Mouse (Mus musculus) spleen, adult 2 months (tissue): ENCODE results near the gene C87436. TPM values are rescaled to one million over a fixed set of nuclear protein-coding genes. Genes with fewer than 3 reads are reported as not detected.

Source experiments
- DNase-seq, 2 experiments: peaks; one replicate each; pipeline versions ENCODE4 v3.0.0 to v3.0.0-alpha.2; 2012 to 2021; ENCODE audit warnings: low spot score in 2 of 2, low read depth in 1 of 2
- H3K27ac ChIP-seq: fragments of 200-500 bp; 2 replicates; pipeline ENCODE4 v1.5.1; 2012; ENCODE audit warnings: low read length, inconsistent platforms; ENCODE audit not compliant: insufficient read depth
- H3K27me3 ChIP-seq: fragments of 200-500 bp; 2 replicates; pipeline ENCODE4 v1.6.1; 2012; ENCODE audit warnings: mild to moderate bottlenecking, moderate library complexity, low read length, inconsistent platforms; ENCODE audit not compliant: control insufficient read depth, insufficient read depth
- H3K36me3 ChIP-seq: fragments of 200-500 bp; 2 replicates; pipeline ENCODE4 v1.6.1; 2012; ENCODE audit warnings: mild to moderate bottlenecking, low read length, inconsistent platforms; ENCODE audit not compliant: control insufficient read depth, insufficient read depth
- H3K4me1 ChIP-seq: fragments of 200-500 bp; 2 replicates; pipeline ENCODE4 v1.6.1; 2011; ENCODE audit warnings: inconsistent platforms; ENCODE audit not compliant: control insufficient read depth, insufficient read depth, insufficient read length
- H3K4me3 ChIP-seq: fragments of 200-500 bp; 2 replicates; pipeline ENCODE4 v1.5.1; 2011; ENCODE audit warnings: mild to moderate bottlenecking, inconsistent platforms; ENCODE audit not compliant: insufficient read depth, insufficient read length; ENCODE audit errors: extremely low read depth
- CTCF ChIP-seq: fragments of 200-500 bp; IDR thresholded peaks from 2 replicates; pipeline ENCODE4 v1.5.1; 2011; ENCODE audit warnings: mild to moderate bottlenecking, inconsistent platforms; ENCODE audit not compliant: insufficient read depth, insufficient read length, insufficient replicate concordance; ENCODE audit errors: extremely low read depth
- POLR2A ChIP-seq: fragments of 200-500 bp; IDR thresholded peaks from 2 replicates; pipeline ENCODE4 v1.6.1; 2011; ENCODE audit warnings: low read depth, low read length, inconsistent platforms
- WGBS: fragments of 180-500 bp; shearing (Covaris S2); methylation state at CpG from one replicate; pipeline ENCODE4 v1.1.7; 2018; 5-methylcytosine and 5-hydroxymethylcytosine counted together
- polyA plus RNA-seq: library from polyadenylated mRNA; depleted of rRNA; stranded (reverse); fragments of >200 nt; gene quantifications from 2 replicates; pipeline ENCODE4 v1.2.3, GENCODE M21; 2012

The C87436 gene
- polyA plus RNA-seq, 1 experiment, result 9.5 TPM

- 19% methylated on average over 10 of the region's 10 CpGs for WGBS
- no peak overlapping the region for H3K27ac ChIP-seq
- no peak for TF ChIP-seq CTCF
- TF ChIP-seq POLR2A, result no peak
- H3K36me3 ChIP-seq, result peaks cover 4% of the 10 kb centered on the region
- DNase-seq, result no peak
- peaks cover 5% of the 10 kb centered on the region for H3K4me1 ChIP-seq
- H3K27me3 ChIP-seq, result no peaks in the 10 kb centered on the region
- H3K4me3 ChIP-seq, result peak overlapping the region; percentile 93; the same call in 1 of the 2 replicates
Measured at GRCm38 (mm10) chr6:86395969-86396368, 42.2 kb upstream of the C87436 start.

- under 1% methylated on average over 51 of the region's 51 CpGs for WGBS
- Histone ChIP-seq H3K27me3 (no peaks in the 10 kb centered on the region), H3K27ac (peak within 1 kb of the TSS; percentile 66), H3K4me3 (peak within 1 kb of the TSS; percentile 93), H3K36me3 (peaks cover 2% of the 10 kb centered on the region; the same call in 1 of the 2 replicates), H3K4me1 (peaks cover 5% of the 10 kb centered on the region)
- peak; percentile 50 to 83 for DNase-seq
- TF ChIP-seq POLR2A (peak; percentile 69), CTCF (no peak)
Measured at GRCm38 (mm10) chr6:86396581-86397256, 41.5 kb upstream of the C87436 start, which contains the start of gene Pcyox1. Pcyox1 (minus strand) TSS chr6:86397154.

DNA sequence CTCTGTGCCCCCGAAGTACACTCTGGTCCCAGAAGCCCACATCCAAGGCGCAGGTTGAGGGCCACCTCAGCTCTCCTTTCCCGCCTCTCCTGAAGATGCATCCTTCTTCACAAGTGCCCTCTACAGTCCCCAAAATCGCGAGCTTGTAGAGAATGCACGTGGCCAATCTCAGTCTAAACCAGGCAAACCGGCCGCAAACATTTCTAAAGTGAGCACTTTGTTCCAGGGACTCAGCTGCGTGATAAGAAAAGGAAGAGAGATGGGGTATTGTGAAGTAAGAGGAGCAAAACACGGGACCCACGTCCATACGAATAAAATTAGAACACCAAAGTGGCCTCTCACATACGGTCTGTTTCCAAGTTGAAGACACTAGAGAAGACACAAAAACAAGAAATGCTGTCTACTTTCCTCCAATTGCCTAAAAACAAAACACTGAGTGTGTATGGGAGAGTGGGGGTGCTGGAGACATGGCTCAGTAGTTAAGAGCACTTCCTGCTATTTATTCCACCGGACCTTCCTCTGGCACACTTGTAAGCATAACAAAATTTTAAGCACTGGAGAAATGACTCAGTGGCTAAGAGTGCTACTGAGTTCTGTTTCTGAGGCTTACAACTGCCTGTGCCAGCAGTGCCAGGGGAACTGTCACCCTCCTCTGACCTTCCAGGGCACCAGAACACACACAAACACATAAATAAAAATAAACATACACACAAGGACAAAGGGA, 40.8 kb upstream of the C87436 start:
- H3K4me3 ChIP-seq, result peak overlapping the region; percentile 93
- H3K36me3 ChIP-seq, result no peaks in the 10 kb centered on the region
- TF ChIP-seq CTCF (no peak), POLR2A (no peak)
- H3K4me1 ChIP-seq, result peaks cover 5% of the 10 kb centered on the region
- 1% methylated on average over 14 of the region's 14 CpGs for WGBS
- no peak for DNase-seq
- H3K27me3 ChIP-seq, result no peaks in the 10 kb centered on the region
- peak overlapping the region; percentile 60 for H3K27ac ChIP-seq

DNA sequence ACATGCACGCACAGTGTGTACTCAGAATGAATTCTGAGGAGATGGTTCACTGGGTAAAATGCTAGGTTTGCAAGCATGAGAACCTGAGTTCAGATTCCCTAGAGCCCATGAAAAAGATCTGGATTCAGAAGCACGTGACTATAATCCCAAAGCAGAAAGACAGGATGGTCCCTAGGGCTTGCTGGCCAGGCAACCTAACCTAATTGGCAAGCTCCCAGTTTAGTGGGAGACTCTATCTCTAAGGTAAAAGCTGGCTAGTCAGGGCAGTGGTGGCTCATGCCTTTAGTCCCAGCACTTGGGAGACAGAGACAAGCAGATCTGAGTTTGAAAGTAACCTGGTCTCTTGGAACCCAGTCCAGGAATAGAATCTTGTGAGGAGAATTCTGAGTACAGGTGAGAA, 39.2 kb upstream of the C87436 start:
- no peak overlapping the region for H3K27ac ChIP-seq
- H3K36me3 ChIP-seq, result no peaks in the 10 kb centered on the region
- TF ChIP-seq POLR2A, result no peak
- no peak for TF ChIP-seq CTCF
- 92% methylated on average over 2 of the region's 2 CpGs for WGBS
- H3K4me3 ChIP-seq, result no peak overlapping the region
- no peaks in the 10 kb centered on the region for H3K27me3 ChIP-seq
- DNase-seq, result no peak
- peaks cover 5% of the 10 kb centered on the region for H3K4me1 ChIP-seq

DNA sequence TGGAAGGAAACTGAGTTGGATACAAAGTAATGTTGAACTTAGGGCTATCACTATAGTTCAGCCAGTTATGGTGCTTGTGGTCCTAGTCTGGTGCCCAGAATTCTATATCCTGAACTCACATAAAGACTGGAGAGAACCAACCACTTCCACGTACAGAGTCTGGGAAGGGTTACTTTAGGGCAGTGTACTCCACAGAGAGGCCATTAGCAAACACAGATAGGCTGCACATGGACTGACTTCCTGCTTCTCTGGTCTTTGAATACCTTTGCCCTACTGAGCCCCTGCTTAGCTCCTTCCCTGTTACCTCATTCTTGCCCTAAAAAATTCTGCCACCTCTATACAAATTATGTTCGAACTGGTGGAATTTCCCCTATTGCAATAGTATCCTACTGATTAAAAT, 38.2 kb upstream of the C87436 start:
- DNase-seq, result no peak
- H3K36me3 ChIP-seq, result no peaks in the 10 kb centered on the region
- TF ChIP-seq CTCF (no peak), POLR2A (no peak)
- no peak overlapping the region for H3K27ac ChIP-seq
- no peak overlapping the region for H3K4me3 ChIP-seq
- 78% methylated on average over 2 of the region's 2 CpGs for WGBS
- peaks cover 6% of the 10 kb centered on the region for H3K4me1 ChIP-seq
- H3K27me3 ChIP-seq, result no peaks in the 10 kb centered on the region

DNA sequence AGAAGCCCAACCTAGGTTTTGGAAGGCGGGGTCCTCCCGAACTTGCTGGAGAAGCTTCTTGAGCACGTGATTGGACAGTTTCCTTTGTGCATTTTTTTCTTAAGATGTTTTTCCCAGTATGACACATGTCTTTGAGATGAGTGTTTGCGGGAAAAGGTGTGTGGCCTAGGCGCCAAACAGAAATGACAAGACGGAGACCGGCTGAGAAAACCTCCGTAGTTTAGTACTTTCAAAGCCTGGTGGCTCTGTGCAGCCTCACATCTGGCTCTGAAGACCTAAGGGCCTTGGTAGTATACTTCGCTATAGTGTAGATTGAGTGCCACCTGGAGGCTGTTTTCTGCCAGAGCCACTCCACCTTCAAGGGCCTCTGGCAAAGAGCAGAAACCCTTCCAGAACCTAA, 37.2 kb upstream of the C87436 start:
- Histone ChIP-seq H3K27me3 (no peaks in the 10 kb centered on the region), H3K27ac (no peak overlapping the region), H3K4me3 (no peak overlapping the region), H3K36me3 (no peaks in the 10 kb centered on the region), H3K4me1 (peaks cover 8% of the 10 kb centered on the region)
- peak; percentile 74 to 84 for DNase-seq
- TF ChIP-seq CTCF (peak; percentile 63; the same call in 1 of the 2 replicates), POLR2A (no peak)
- WGBS, result 6% methylated on average over 9 of the region's 9 CpGs
